Mouse (Mus musculus) ES-E14 (cell line): ENCODE measurements around the gene Odc1. TPM values are rescaled to one million over a fixed set of nuclear protein-coding genes. Genes with fewer than 3 reads are reported as not detected.

ENCODE experiments used
- DNase-seq: peaks from one replicate; pipeline ENCODE4 v3.0.0-alpha.2; 2013; ENCODE audit warnings: low read depth, low spot score
- H3K27ac ChIP-seq: 2 replicates; pipeline ENCODE4 v1.5.1; 2012; ENCODE audit warnings: low read depth, mild to moderate bottlenecking, low read length, moderate library complexity, mixed read lengths; ENCODE audit not compliant: poor library complexity, insufficient read depth, severe bottlenecking
- H3K36me3 ChIP-seq: 2 replicates; pipeline ENCODE4 v1.6.1; 2012; ENCODE audit warnings: mild to moderate bottlenecking, low read length, moderate library complexity, mixed read lengths; ENCODE audit not compliant: control insufficient read depth, poor library complexity, insufficient read depth, severe bottlenecking
- H3K4me1 ChIP-seq, 2 experiments: fragments of 150-350 bp in 1 of 2; sonication (generic) in 1 of 2; 2 replicates each; pipeline ENCODE4 v1.6.1; 2012; ENCODE audit warnings: low read length in 2 of 2, mild to moderate bottlenecking in 1 of 2, mixed read lengths in 1 of 2; ENCODE audit not compliant: control insufficient read depth in 2 of 2, insufficient read depth in 2 of 2, poor library complexity in 1 of 2
- H3K4me3 ChIP-seq, 2 experiments: fragments of 150-350 bp in 1 of 2; sonication (generic) in 1 of 2; 2 replicates each; pipeline ENCODE4 v1.5.1; 2012; ENCODE audit warnings: low read length in 2 of 2, low read depth in 1 of 2, mild to moderate bottlenecking in 1 of 2, mixed read lengths in 1 of 2; ENCODE audit not compliant: insufficient read depth in 1 of 2, poor library complexity in 1 of 2, severe bottlenecking in 1 of 2
- H3K9ac ChIP-seq: 2 replicates; pipeline ENCODE4 v1.6.1; 2012; ENCODE audit warnings: low read depth, mild to moderate bottlenecking, low read length, mixed read lengths; ENCODE audit not compliant: poor library complexity, insufficient read depth, severe bottlenecking
- H3K9me3 ChIP-seq: fragments of 150-350 bp; sonication (generic); 2 replicates; pipeline ENCODE4 v1.6.1; 2012; ENCODE audit warnings: low read depth, mild to moderate bottlenecking, low read length; ENCODE audit not compliant: control insufficient read depth, insufficient read depth
- CHD2 ChIP-seq: IDR thresholded peaks from 2 replicates; pipeline ENCODE4 v1.6.1; 2014; ENCODE audit warnings: mild to moderate bottlenecking, low read depth, low read length, inconsistent platforms
- HCFC1 ChIP-seq: IDR thresholded peaks from 2 replicates; pipeline ENCODE4 v1.6.1; 2012; ENCODE audit warnings: low read length, inconsistent platforms, borderline replicate concordance; ENCODE audit not compliant: insufficient read depth
- MAFK ChIP-seq: IDR thresholded peaks from 2 replicates; pipeline ENCODE4 v1.6.1; 2014; ENCODE audit warnings: mild to moderate bottlenecking, low read depth, low read length, inconsistent platforms; ENCODE audit not compliant: insufficient read depth
- ZC3H11A ChIP-seq: IDR thresholded peaks from 2 replicates; pipeline ENCODE4 v1.6.1; 2012; ENCODE audit warnings: low read depth, mild to moderate bottlenecking, inconsistent platforms, low read length, borderline replicate concordance
- ZNF384 ChIP-seq: IDR thresholded peaks from 2 replicates; pipeline ENCODE4 v1.6.1; 2012; ENCODE audit warnings: low read depth, low read length, inconsistent platforms
- in situ Hi-C, 2 experiments: fragments of 600-800 bp; cut with MboI; formaldehyde crosslinking; loops; one replicate each; pipeline ENCODE4 v1.15.1; 2025; ENCODE audit warnings: low sequenced_read_pairs in 2 of 2, inconsistent platforms in 1 of 2; ENCODE audit not compliant: unreplicated experiment in 2 of 2
- total RNA-seq: library from RNA; depleted of rRNA; stranded (reverse); fragments of 300-350 nt; gene quantifications from 2 replicates; pipeline ENCODE4 v1.2.3, GENCODE M21; 2012

Gene Odc1
- total RNA-seq, 1 experiment = 869 TPM

GRCm38 (mm10) chr12:17556430-17557343 lies 12.1 kb downstream of the Odc1 start:
- Histone ChIP-seq H3K4me3 (peak overlapping the region; percentile 38 to 48), H3K27ac (no peak overlapping the region), H3K9ac (peak overlapping the region; percentile 70), H3K9me3 (no peaks in the 10 kb centered on the region), H3K4me1 (peaks cover 0 to 21% of the 10 kb centered on the region in 2 experiments; a peak in 3 of 4 replicates), H3K36me3 (peaks cover 1% of the 10 kb centered on the region; the same call in 1 of the 2 replicates)
- peak; percentile 86 for DNase-seq
- in situ Hi-C loops = no loop called here
- no peak for TF ChIP-seq CHD2
- peak; percentile 77; the same call in 1 of the 2 replicates for TF ChIP-seq ZC3H11A
- no peak for TF ChIP-seq MAFK

- TF ChIP-seq HCFC1 = no peak
- no peak for TF ChIP-seq ZC3H11A
- no peak for TF ChIP-seq CHD2
- no peak for TF ChIP-seq MAFK
- peak; percentile 95 for TF ChIP-seq ZNF384
- H3K9me3 ChIP-seq = no peaks in the 10 kb centered on the region
- peak overlapping the region; percentile 70 for H3K9ac ChIP-seq
- H3K4me1 ChIP-seq = peaks cover 0 to 21% of the 10 kb centered on the region in 2 experiments; a peak in 3 of 4 replicates
- H3K27ac ChIP-seq = no peak overlapping the region
- H3K4me3 ChIP-seq = peak overlapping the region; percentile 38 to 48; a peak in 3 of 4 replicates
- DNase-seq = no peak
- H3K36me3 ChIP-seq = no peaks in the 10 kb centered on the region
- in situ Hi-C loops = no loop called here
Observed at GRCm38 (mm10) chr12:17557344-17557966, 12.9 kb downstream of the Odc1 start.

- no peak for DNase-seq
- Histone ChIP-seq H3K9ac (peak overlapping the region; percentile 14; the same call in 1 of the 2 replicates), H3K27ac (no peak overlapping the region)
Observed at GRCm38 (mm10) chr12:17557967-17558345, 13.4 kb downstream of the Odc1 start.

GRCm38 (mm10) chr12:17562396-17562795 lies 17.8 kb downstream of the Odc1 start:
- TF ChIP-seq HCFC1 = no peak
- TF ChIP-seq CHD2 = no peak
- TF ChIP-seq MAFK = no peak
- no peak for TF ChIP-seq ZC3H11A
- no peak for TF ChIP-seq ZNF384
- Histone ChIP-seq H3K27ac (no peak overlapping the region), H3K9ac (no peak overlapping the region), H3K36me3 (no peaks in the 10 kb centered on the region), H3K9me3 (no peaks in the 10 kb centered on the region), H3K4me3 (no peak overlapping the region), H3K4me1 (peaks cover 0 to 5% of the 10 kb centered on the region in 2 experiments; a peak in 1 of 4 replicates)
- in situ Hi-C loops = no loop called here
- no peak for DNase-seq

More at GRCm38 (mm10) chr12:17557967-17558345, 13.4 kb downstream of the Odc1 start:
- TF ChIP-seq CHD2 (no peak), ZNF384 (no peak), MAFK (no peak)
- Histone ChIP-seq H3K4me3 (0 out of 4 replicates have a peak overlapping the region, but pooled peaks of 1 of the 2 experiments have one; percentile 48), H3K9me3 (no peaks in the 10 kb centered on the region), H3K36me3 (no peaks in the 10 kb centered on the region), H3K4me1 (peaks cover 0 to 16% of the 10 kb centered on the region in 2 experiments; a peak in 3 of 4 replicates)
- in situ Hi-C loops = no loop called here
